Mouse (Mus musculus): ENCODE results near the gene Wdr26. TPM values are rescaled to one million over a fixed set of nuclear protein-coding genes. Genes with fewer than 3 reads are reported as not detected.

Gene Wdr26
- polyA plus RNA-seq, 1 experiment from 2014 or later: 29.3 TPM

GRCm38 (mm10) chr1:181255450-181255849 lies 43.6 kb upstream of the Wdr26 start:
- Histone ChIP-seq H3K4me1 (replicated peaks) (peaks cover 37% of the 10 kb centered on the region), H3K9me3 (replicated peaks) (no peaks in the 10 kb centered on the region), H3K9ac (peak overlapping the region; percentile 55; the same call in 1 of the 2 replicates), H3K27me3 (no peaks in the 10 kb centered on the region), H3K36me3 (no peaks in the 10 kb centered on the region), H3K4me2 (peak overlapping the region; percentile 95), H3K4me3 (peak overlapping the region; percentile 52), H3K27ac (no peak overlapping the region)
- no peak for ATAC-seq (replicated peaks; ENCODE audit: insufficient number of reproducible peaks, insufficient read depth, low FRiP score, low read depth)
- 60% methylated on average over 9 of the region's 9 CpGs for WGBS

GRCm38 (mm10) chr1:181251624-181252023 lies 39.8 kb upstream of the Wdr26 start:
- Histone ChIP-seq H3K9me3 (replicated peaks) (no peaks in the 10 kb centered on the region), H3K27me3 (no peaks in the 10 kb centered on the region), H3K9ac (no peak overlapping the region), H3K4me2 (no peak overlapping the region), H3K27ac (no peak overlapping the region), H3K4me3 (no peak overlapping the region), H3K4me1 (replicated peaks) (peaks cover 26% of the 10 kb centered on the region), H3K36me3 (no peaks in the 10 kb centered on the region)
- ATAC-seq (replicated peaks; ENCODE audit: insufficient number of reproducible peaks, insufficient read depth, low FRiP score, low read depth): no peak
- WGBS: 71% methylated on average over 5 of the region's 5 CpGs

- ATAC-seq (replicated peaks; ENCODE audit: insufficient number of reproducible peaks, insufficient read depth, low FRiP score, low read depth): no peak
- WGBS: 95% methylated on average over 8 of the region's 8 CpGs
- H3K4me3 ChIP-seq: no peak overlapping the region
These were observed 39.2 kb upstream of the Wdr26 start for GRCm38 (mm10) chr1:181250961-181251360.

GRCm38 (mm10) chr1:181249537-181249936 lies 37.7 kb upstream of the Wdr26 start:
- Histone ChIP-seq H3K27ac (no peak overlapping the region), H3K9me3 (replicated peaks) (no peaks in the 10 kb centered on the region), H3K27me3 (no peaks in the 10 kb centered on the region), H3K4me2 (no peak overlapping the region), H3K4me3 (no peak overlapping the region), H3K9ac (no peak overlapping the region), H3K36me3 (no peaks in the 10 kb centered on the region), H3K4me1 (replicated peaks) (peaks cover 22% of the 10 kb centered on the region)
- 72% methylated on average over 6 of the region's 6 CpGs for WGBS
- no peak for ATAC-seq (replicated peaks; ENCODE audit: insufficient number of reproducible peaks, insufficient read depth, low FRiP score, low read depth)

More at GRCm38 (mm10) chr1:181250961-181251360, 39.2 kb upstream of the Wdr26 start:
- H3K4me2 ChIP-seq: no peak overlapping the region
- H3K9ac ChIP-seq: no peak overlapping the region
- no peaks in the 10 kb centered on the region for H3K9me3 ChIP-seq (replicated peaks)
- no peaks in the 10 kb centered on the region for H3K36me3 ChIP-seq
- no peaks in the 10 kb centered on the region for H3K27me3 ChIP-seq
- H3K27ac ChIP-seq: no peak overlapping the region
- H3K4me1 ChIP-seq (replicated peaks): peaks cover 26% of the 10 kb centered on the region

- peak overlapping the region; percentile 61; the same call in 1 of the 2 replicates for H3K27ac ChIP-seq
- H3K4me3 ChIP-seq: no peak overlapping the region
- no peak for ATAC-seq (replicated peaks; ENCODE audit: insufficient number of reproducible peaks, insufficient read depth, low FRiP score, low read depth)
- H3K4me1 ChIP-seq (replicated peaks): peaks cover 21% of the 10 kb centered on the region
- 0 out of 2 replicates have a peak overlapping the region, but pooled peaks have one; percentile 14 for H3K9ac ChIP-seq
- no peaks in the 10 kb centered on the region for H3K27me3 ChIP-seq
- H3K36me3 ChIP-seq: no peaks in the 10 kb centered on the region
- H3K4me2 ChIP-seq: no peak overlapping the region
- H3K9me3 ChIP-seq (replicated peaks): no peaks in the 10 kb centered on the region
- 48% methylated on average over 3 of the region's 3 CpGs for WGBS
These were observed 35.4 kb upstream of the Wdr26 start for GRCm38 (mm10) chr1:181247175-181247574.

GRCm38 (mm10) chr1:181246487-181247138 lies 34.8 kb upstream of the Wdr26 start:
- H3K27ac ChIP-seq: peak overlapping the region; percentile 61
- no peak for ATAC-seq (replicated peaks; ENCODE audit: insufficient number of reproducible peaks, insufficient read depth, low FRiP score, low read depth)
- peaks cover 17% of the 10 kb centered on the region for H3K4me1 ChIP-seq (replicated peaks)
- no peaks in the 10 kb centered on the region for H3K27me3 ChIP-seq
- 0 out of 2 replicates have a peak overlapping the region, but pooled peaks have one; percentile 8 for H3K4me2 ChIP-seq
- H3K9me3 ChIP-seq (replicated peaks): no peaks in the 10 kb centered on the region
- 19% methylated on average over 7 of the region's 7 CpGs for WGBS
- H3K36me3 ChIP-seq: no peaks in the 10 kb centered on the region
- H3K9ac ChIP-seq: 0 out of 2 replicates have a peak overlapping the region, but pooled peaks have one; percentile 14
- H3K4me3 ChIP-seq: no peak overlapping the region

- Histone ChIP-seq H3K27ac (peak overlapping the region; percentile 19; the same call in 1 of the 2 replicates), H3K4me3 (no peak overlapping the region), H3K36me3 (no peaks in the 10 kb centered on the region), H3K9me3 (replicated peaks) (no peaks in the 10 kb centered on the region), H3K4me2 (no peak overlapping the region), H3K9ac (no peak overlapping the region), H3K4me1 (replicated peaks) (peaks cover 17% of the 10 kb centered on the region), H3K27me3 (no peaks in the 10 kb centered on the region)
- ATAC-seq (replicated peaks; ENCODE audit: insufficient number of reproducible peaks, insufficient read depth, low FRiP score, low read depth): no peak
- 63% methylated on average over 11 of the region's 11 CpGs for WGBS
These were observed 34.0 kb upstream of the Wdr26 start for GRCm38 (mm10) chr1:181245554-181246486.

- Histone ChIP-seq H3K27me3 (no peaks in the 10 kb centered on the region), H3K4me2 (no peak overlapping the region), H3K9me3 (replicated peaks) (no peaks in the 10 kb centered on the region), H3K27ac (no peak overlapping the region), H3K4me1 (replicated peaks) (peaks cover 17% of the 10 kb centered on the region), H3K4me3 (no peak overlapping the region), H3K9ac (no peak overlapping the region), H3K36me3 (no peaks in the 10 kb centered on the region)
- ATAC-seq (replicated peaks; ENCODE audit: insufficient number of reproducible peaks, insufficient read depth, low FRiP score, low read depth): no peak
- WGBS: 89% methylated on average over 2 of the region's 2 CpGs
These were observed 33.3 kb upstream of the Wdr26 start for GRCm38 (mm10) chr1:181245067-181245466.

GRCm38 (mm10) chr1:181241185-181241584 lies 29.4 kb upstream of the Wdr26 start:
- Histone ChIP-seq H3K4me3 (no peak overlapping the region), H3K27me3 (no peaks in the 10 kb centered on the region), H3K36me3 (no peaks in the 10 kb centered on the region), H3K4me1 (replicated peaks) (peaks cover 5% of the 10 kb centered on the region), H3K9me3 (replicated peaks) (no peaks in the 10 kb centered on the region), H3K9ac (no peak overlapping the region), H3K27ac (no peak overlapping the region), H3K4me2 (no peak overlapping the region)
- WGBS: 96% methylated on average over 3 of the region's 3 CpGs
- no peak for ATAC-seq (replicated peaks; ENCODE audit: insufficient number of reproducible peaks, insufficient read depth, low FRiP score, low read depth)

GRCm38 (mm10) chr1:181237332-181237731 lies 25.5 kb upstream of the Wdr26 start:
- Histone ChIP-seq H3K9ac (no peak overlapping the region), H3K27me3 (no peaks in the 10 kb centered on the region), H3K27ac (no peak overlapping the region), H3K36me3 (no peaks in the 10 kb centered on the region), H3K4me1 (replicated peaks) (peaks cover 13% of the 10 kb centered on the region), H3K4me2 (no peak overlapping the region), H3K4me3 (no peak overlapping the region), H3K9me3 (replicated peaks) (no peaks in the 10 kb centered on the region)
- no peak for ATAC-seq (replicated peaks; ENCODE audit: insufficient number of reproducible peaks, insufficient read depth, low FRiP score, low read depth)
- 51% methylated on average over 5 of the region's 5 CpGs for WGBS

- ATAC-seq (replicated peaks; ENCODE audit: insufficient number of reproducible peaks, insufficient read depth, low FRiP score, low read depth): 0 out of 2 replicates have a peak, but pooled peaks have one; percentile 36
- peak overlapping the region; percentile 33 for H3K4me3 ChIP-seq
- H3K27me3 ChIP-seq: no peaks in the 10 kb centered on the region
- H3K27ac ChIP-seq: peak overlapping the region; percentile 47; the same call in 1 of the 2 replicates
- no peaks in the 10 kb centered on the region for H3K9me3 ChIP-seq (replicated peaks)
- no peaks in the 10 kb centered on the region for H3K36me3 ChIP-seq
- peak overlapping the region; percentile 58 for H3K4me2 ChIP-seq
- peak overlapping the region; percentile 27 for H3K9ac ChIP-seq
- H3K4me1 ChIP-seq (replicated peaks): peaks cover 22% of the 10 kb centered on the region
- 29% methylated on average over 8 of the region's 8 CpGs for WGBS
These were observed 22.7 kb upstream of the Wdr26 start for GRCm38 (mm10) chr1:181234326-181235035.

Measured in heart, embryonic 15.5 days (tissue).